Mouse (Mus musculus): Measurements from ENCODE around the gene Tmem270. TPM values are rescaled to one million over a fixed set of nuclear protein-coding genes. Genes with fewer than 3 reads are reported as not detected.

Gene Tmem270
- polyA plus RNA-seq, 1 experiment: not detected

GRCm38 (mm10) chr5:134932903-134933276, 26.4 kb upstream of the Tmem270 start:
- peaks cover 22% of the 10 kb centered on the region for H3K36me3 ChIP-seq (ENCODE audit: control insufficient read depth, insufficient read depth, low read length, poor library complexity, severe bottlenecking)
- TF ChIP-seq EP300 (IDR thresholded peaks at IDR 0.05; ENCODE audit: insufficient read depth, low read depth, low read length) (no peak), CTCF (IDR thresholded peaks at IDR 0.05; ENCODE audit: low read depth, low read length) (peak; percentile 14)
- H3K4me1 ChIP-seq (ENCODE audit: control insufficient read depth, insufficient read depth, low read length): peaks cover 2% of the 10 kb centered on the region
- peak overlapping the region; percentile 88 for H3K4me3 ChIP-seq (ENCODE audit: low read depth, low read length)
- peaks cover 19% of the 10 kb centered on the region for H3K9me3 ChIP-seq (replicated peaks; ENCODE audit: control insufficient read depth, insufficient read depth, low read length, poor library complexity, severe bottlenecking)
- peak overlapping the region; percentile 70 for H3K9ac ChIP-seq (ENCODE audit: low read depth, poor library complexity, severe bottlenecking)
- H3K27me3 ChIP-seq (ENCODE audit: control insufficient read depth, insufficient read depth, low read length, poor library complexity, severe bottlenecking): no peaks in the 10 kb centered on the region
- H3K27ac ChIP-seq (ENCODE audit: insufficient read depth, low read length): 0 out of 2 replicates have a peak overlapping the region, but pooled peaks have one; percentile 25

GRCm38 (mm10) chr5:134932179-134932902, 25.8 kb upstream of the Tmem270 start, which contains the start of gene Mettl27:
Gene Mettl27 (plus strand): TSS chr5:134932368.
- H3K27me3 ChIP-seq (ENCODE audit: control insufficient read depth, insufficient read depth, low read length, poor library complexity, severe bottlenecking): no peaks in the 10 kb centered on the region
- peaks cover 22% of the 10 kb centered on the region for H3K36me3 ChIP-seq (ENCODE audit: control insufficient read depth, insufficient read depth, low read length, poor library complexity, severe bottlenecking)
- H3K4me1 ChIP-seq (ENCODE audit: control insufficient read depth, insufficient read depth, low read length): peaks cover 2% of the 10 kb centered on the region
- H3K4me3 ChIP-seq (ENCODE audit: low read depth, low read length): peak within 1 kb of the TSS; percentile 88
- peak within 1 kb of the TSS; percentile 70 for H3K9ac ChIP-seq (ENCODE audit: low read depth, poor library complexity, severe bottlenecking)
- H3K27ac ChIP-seq (ENCODE audit: insufficient read depth, low read length): peak within 1 kb of the TSS; percentile 25
- peaks cover 19% of the 10 kb centered on the region for H3K9me3 ChIP-seq (replicated peaks; ENCODE audit: control insufficient read depth, insufficient read depth, low read length, poor library complexity, severe bottlenecking)
- TF ChIP-seq CTCF (IDR thresholded peaks at IDR 0.05; ENCODE audit: low read depth, low read length): no peak
- peak; percentile 45 for TF ChIP-seq POLR2A (IDR thresholded peaks at IDR 0.05; ENCODE audit: insufficient read depth, low read length)
- TF ChIP-seq EP300 (IDR thresholded peaks at IDR 0.05; ENCODE audit: insufficient read depth, low read depth, low read length): no peak

- H3K36me3 ChIP-seq (ENCODE audit: control insufficient read depth, insufficient read depth, low read length, poor library complexity, severe bottlenecking): peaks cover 18% of the 10 kb centered on the region
- no peak overlapping the region for H3K27ac ChIP-seq (ENCODE audit: insufficient read depth, low read length)
- peaks cover 10% of the 10 kb centered on the region for H3K9me3 ChIP-seq (replicated peaks; ENCODE audit: control insufficient read depth, insufficient read depth, low read length, poor library complexity, severe bottlenecking)
- H3K9ac ChIP-seq (ENCODE audit: low read depth, poor library complexity, severe bottlenecking): no peak overlapping the region
- peaks cover 7% of the 10 kb centered on the region for H3K4me1 ChIP-seq (ENCODE audit: control insufficient read depth, insufficient read depth, low read length)
- H3K27me3 ChIP-seq (ENCODE audit: control insufficient read depth, insufficient read depth, low read length, poor library complexity, severe bottlenecking): no peaks in the 10 kb centered on the region
- TF ChIP-seq POLR2A (IDR thresholded peaks at IDR 0.05; ENCODE audit: insufficient read depth, low read length): no peak
- TF ChIP-seq CTCF (IDR thresholded peaks at IDR 0.05; ENCODE audit: low read depth, low read length): no peak
- no peak for TF ChIP-seq EP300 (IDR thresholded peaks at IDR 0.05; ENCODE audit: insufficient read depth, low read depth, low read length)
- H3K4me3 ChIP-seq (ENCODE audit: low read depth, low read length): no peak overlapping the region
These were observed 23.5 kb upstream of the Tmem270 start for GRCm38 (mm10) chr5:134929988-134930387.

- Histone ChIP-seq H3K4me3 (ENCODE audit: low read depth, low read length) (no peak overlapping the region), H3K9ac (ENCODE audit: low read depth, poor library complexity, severe bottlenecking) (no peak overlapping the region), H3K36me3 (ENCODE audit: control insufficient read depth, insufficient read depth, low read length, poor library complexity, severe bottlenecking) (no peaks in the 10 kb centered on the region), H3K4me1 (ENCODE audit: control insufficient read depth, insufficient read depth, low read length) (peaks cover 7% of the 10 kb centered on the region), H3K27me3 (ENCODE audit: control insufficient read depth, insufficient read depth, low read length, poor library complexity, severe bottlenecking) (no peaks in the 10 kb centered on the region), H3K27ac (ENCODE audit: insufficient read depth, low read length) (peak overlapping the region; percentile 69), H3K9me3 (replicated peaks; ENCODE audit: control insufficient read depth, insufficient read depth, low read length, poor library complexity, severe bottlenecking) (no peaks in the 10 kb centered on the region)
- peak; percentile 85 for TF ChIP-seq EP300 (IDR thresholded peaks at IDR 0.05; ENCODE audit: insufficient read depth, low read depth, low read length)
- TF ChIP-seq CTCF (IDR thresholded peaks at IDR 0.05; ENCODE audit: low read depth, low read length): no peak
- TF ChIP-seq POLR2A (IDR thresholded peaks at IDR 0.05; ENCODE audit: insufficient read depth, low read length): no peak
These were observed 20.2 kb upstream of the Tmem270 start for GRCm38 (mm10) chr5:134926726-134927125.

- Histone ChIP-seq H3K27ac (ENCODE audit: insufficient read depth, low read length) (no peak overlapping the region), H3K27me3 (ENCODE audit: control insufficient read depth, insufficient read depth, low read length, poor library complexity, severe bottlenecking) (no peaks in the 10 kb centered on the region), H3K9me3 (replicated peaks; ENCODE audit: control insufficient read depth, insufficient read depth, low read length, poor library complexity, severe bottlenecking) (no peaks in the 10 kb centered on the region), H3K4me1 (ENCODE audit: control insufficient read depth, insufficient read depth, low read length) (peaks cover 7% of the 10 kb centered on the region), H3K4me3 (ENCODE audit: low read depth, low read length) (no peak overlapping the region), H3K9ac (ENCODE audit: low read depth, poor library complexity, severe bottlenecking) (no peak overlapping the region), H3K36me3 (ENCODE audit: control insufficient read depth, insufficient read depth, low read length, poor library complexity, severe bottlenecking) (no peaks in the 10 kb centered on the region)
- TF ChIP-seq CTCF (IDR thresholded peaks at IDR 0.05; ENCODE audit: low read depth, low read length): no peak
- TF ChIP-seq EP300 (IDR thresholded peaks at IDR 0.05; ENCODE audit: insufficient read depth, low read depth, low read length): no peak
- TF ChIP-seq POLR2A (IDR thresholded peaks at IDR 0.05; ENCODE audit: insufficient read depth, low read length): no peak
These were observed 16.6 kb upstream of the Tmem270 start for GRCm38 (mm10) chr5:134923141-134923540.

GRCm38 (mm10) chr5:134921106-134921505, 14.6 kb upstream of the Tmem270 start:
- no peaks in the 10 kb centered on the region; the same call in 1 of the 2 replicates for H3K9me3 ChIP-seq (replicated peaks; ENCODE audit: control insufficient read depth, insufficient read depth, low read length, poor library complexity, severe bottlenecking)
- no peak overlapping the region for H3K27ac ChIP-seq (ENCODE audit: insufficient read depth, low read length)
- TF ChIP-seq EP300 (IDR thresholded peaks at IDR 0.05; ENCODE audit: insufficient read depth, low read depth, low read length) (no peak), CTCF (IDR thresholded peaks at IDR 0.05; ENCODE audit: low read depth, low read length) (no peak), POLR2A (IDR thresholded peaks at IDR 0.05; ENCODE audit: insufficient read depth, low read length) (no peak)
- H3K9ac ChIP-seq (ENCODE audit: low read depth, poor library complexity, severe bottlenecking): no peak overlapping the region
- H3K4me1 ChIP-seq (ENCODE audit: control insufficient read depth, insufficient read depth, low read length): peaks cover 2% of the 10 kb centered on the region
- H3K4me3 ChIP-seq (ENCODE audit: low read depth, low read length): no peak overlapping the region
- H3K27me3 ChIP-seq (ENCODE audit: control insufficient read depth, insufficient read depth, low read length, poor library complexity, severe bottlenecking): no peaks in the 10 kb centered on the region
- H3K36me3 ChIP-seq (ENCODE audit: control insufficient read depth, insufficient read depth, low read length, poor library complexity, severe bottlenecking): no peaks in the 10 kb centered on the region
